Mouse (Mus musculus): ENCODE results near the gene Gm26661. TPM values are rescaled to one million over a fixed set of nuclear protein-coding genes. Genes with fewer than 3 reads are reported as not detected.

Gm26661 gene
- polyA plus RNA-seq, 1 experiment from 2014 or later, result not detected

Other genes with a start within 250 kb of the Gm26661 start
- 0.20 and 0.44 TPM in 2 replicates for gene Gm3558, start 223.0 kb upstream of the Gm26661 start, polyA plus RNA-seq (2014; fragmentation: Nextera tagmentation; extraction: Ambion mirVana)
- gene Gm10338, start 196.0 kb upstream of the Gm26661 start, polyA plus RNA-seq (2014; fragmentation: Nextera tagmentation; extraction: Ambion mirVana), result not detected in 2 replicates
- not detected in 2 replicates for gene Gm10128, start 147.6 kb upstream of the Gm26661 start, polyA plus RNA-seq (2014; fragmentation: Nextera tagmentation; extraction: Ambion mirVana)
- gene Flnb, start 26.4 kb downstream of the Gm26661 start, polyA plus RNA-seq (2014; fragmentation: Nextera tagmentation; extraction: Ambion mirVana), result 26.7 and 26.8 TPM in 2 replicates
- gene Gm45521, start 165.7 kb downstream of the Gm26661 start, polyA plus RNA-seq (2014; fragmentation: Nextera tagmentation; extraction: Ambion mirVana), result 0.38 TPM in 1 of 2 replicates, not detected in the other
- gene Dnase1l3, start 203.0 kb downstream of the Gm26661 start, polyA plus RNA-seq (2014; fragmentation: Nextera tagmentation; extraction: Ambion mirVana), result 1.1 TPM in 2 replicates
- gene Abhd6, start 211.3 kb downstream of the Gm26661 start, polyA plus RNA-seq (2014; fragmentation: Nextera tagmentation; extraction: Ambion mirVana), result 15.5 and 19.5 TPM in 2 replicates

All from intestine, embryonic 14.5 days (tissue).